Mouse (Mus musculus): ENCODE results near the gene Vangl1. TPM values are rescaled to one million over a fixed set of nuclear protein-coding genes. Genes with fewer than 3 reads are reported as not detected.

Vangl1 gene
- polyA plus RNA-seq, 1 experiment from 2014 or later: 19.2 TPM

DNA sequence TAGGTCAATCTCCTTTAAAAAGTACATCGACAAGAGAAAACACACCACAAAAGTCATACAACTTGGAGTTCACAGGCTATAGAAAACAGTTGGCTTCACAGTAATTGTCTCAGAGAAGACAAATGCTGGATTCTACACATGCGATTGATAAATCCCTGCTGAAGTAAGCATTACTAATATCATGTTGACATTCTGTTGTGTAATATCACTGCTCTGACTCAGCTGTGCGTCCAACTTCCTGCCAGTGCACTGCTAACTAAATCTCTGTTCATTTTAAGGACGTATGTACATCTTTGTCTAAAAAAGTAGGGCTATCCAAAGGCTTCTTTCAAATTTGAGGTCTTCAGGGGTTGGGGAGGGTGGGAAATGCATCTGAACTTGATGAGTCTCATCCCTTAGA lies 17.1 kb downstream of the Vangl1 start:
- WGBS: 30% methylated on average over 4 of the region's 4 CpGs

DNA sequence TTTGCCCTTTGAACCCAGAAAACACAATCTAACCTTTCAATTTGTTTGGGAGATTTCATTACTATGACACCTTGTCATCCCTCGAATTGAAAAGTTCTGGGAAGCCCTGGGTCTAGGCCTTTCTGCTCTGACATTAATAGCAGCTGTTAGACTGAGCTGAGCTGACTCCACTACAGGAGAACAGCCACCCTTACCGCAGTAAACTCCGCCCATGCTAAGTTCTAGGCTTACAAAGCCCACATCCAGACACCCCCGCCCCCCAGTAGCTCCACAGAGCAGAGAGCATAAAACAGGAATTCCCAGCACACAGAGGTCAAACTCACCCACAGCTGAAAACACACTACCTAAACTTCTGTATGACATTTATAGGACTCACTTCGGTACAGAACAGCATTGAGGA lies 19.8 kb downstream of the Vangl1 start:
- H3K9me3 ChIP-seq (replicated peaks): no peaks in the 10 kb centered on the region
- H3K27ac ChIP-seq (replicated peaks): no peak overlapping the region
- no peak overlapping the region for H3K4me2 ChIP-seq (replicated peaks)
- H3K27me3 ChIP-seq: no peaks in the 10 kb centered on the region
- peaks cover 7% of the 10 kb centered on the region; the same call in 1 of the 2 replicates for H3K4me1 ChIP-seq
- H3K4me3 ChIP-seq (replicated peaks): no peak overlapping the region
- 40% methylated on average over 5 of the region's 5 CpGs for WGBS
- no peak for ATAC-seq (ENCODE audit: insufficient number of reproducible peaks, low FRiP score, low TSS enrichment, low read depth)
- no peak overlapping the region for H3K9ac ChIP-seq
- H3K36me3 ChIP-seq: peaks cover 31% of the 10 kb centered on the region; the same call in 1 of the 2 replicates

More for the DNA sequence above, 17.1 kb downstream of the Vangl1 start:
- Histone ChIP-seq H3K9me3 (replicated peaks) (no peaks in the 10 kb centered on the region), H3K27ac (replicated peaks) (peak overlapping the region; percentile 34; the same call in 1 of the 2 replicates), H3K9ac (no peak overlapping the region), H3K36me3 (peaks cover 16% of the 10 kb centered on the region; the same call in 1 of the 2 replicates), H3K4me2 (replicated peaks) (no peak overlapping the region), H3K4me1 (peaks cover 7% of the 10 kb centered on the region; the same call in 1 of the 2 replicates), H3K4me3 (replicated peaks) (no peak overlapping the region), H3K27me3 (no peaks in the 10 kb centered on the region)
- no peak for ATAC-seq (ENCODE audit: insufficient number of reproducible peaks, low FRiP score, low TSS enrichment, low read depth)

DNA sequence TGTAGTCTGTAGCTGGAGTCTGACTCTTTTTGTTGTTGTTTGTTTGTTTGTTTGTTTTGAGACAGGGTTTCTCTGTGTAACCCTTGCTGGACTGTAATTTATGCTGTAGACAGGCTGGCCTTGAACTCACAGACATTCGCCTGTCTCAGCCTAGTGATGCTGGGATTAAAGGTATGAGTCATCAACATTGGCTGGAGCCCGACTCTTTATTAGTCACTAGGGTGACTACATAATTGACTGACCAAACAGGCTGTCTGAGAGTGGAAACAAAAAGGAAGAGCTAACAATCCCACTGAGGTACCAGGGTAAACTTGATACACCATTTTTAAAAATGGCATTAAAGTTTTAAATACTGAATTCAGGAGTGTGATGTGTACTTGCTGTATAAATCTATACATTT lies 21.9 kb downstream of the Vangl1 start:
- Histone ChIP-seq H3K27ac (replicated peaks) (no peak overlapping the region), H3K4me2 (replicated peaks) (no peak overlapping the region), H3K9ac (no peak overlapping the region), H3K27me3 (no peaks in the 10 kb centered on the region), H3K9me3 (replicated peaks) (no peaks in the 10 kb centered on the region), H3K36me3 (peaks cover 34% of the 10 kb centered on the region; the same call in 1 of the 2 replicates), H3K4me1 (no peaks in the 10 kb centered on the region), H3K4me3 (replicated peaks) (no peak overlapping the region)
- ATAC-seq (ENCODE audit: insufficient number of reproducible peaks, low FRiP score, low TSS enrichment, low read depth): no peak
- WGBS: 87% methylated on average over 2 of the region's 2 CpGs

DNA sequence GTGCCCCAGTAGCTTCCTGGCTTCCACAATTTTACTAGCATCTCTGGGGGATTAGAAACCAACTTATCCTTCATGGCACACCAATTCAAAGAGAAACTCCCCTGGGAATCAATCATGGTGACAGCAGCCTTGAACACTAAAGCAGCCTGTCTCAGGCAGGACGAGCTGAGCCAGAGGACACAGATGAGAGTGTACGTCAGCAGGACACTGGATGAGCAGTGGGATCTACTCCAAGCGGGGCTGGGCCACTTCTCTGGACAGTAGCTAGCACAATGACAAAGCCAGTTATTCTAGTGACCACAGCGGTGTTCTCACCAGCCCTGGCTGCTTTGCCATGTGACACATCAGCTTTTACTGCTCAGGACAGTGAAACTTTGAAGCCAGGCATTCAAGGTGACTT lies 23.3 kb downstream of the Vangl1 start:
- 94% methylated on average over 4 of the region's 4 CpGs for WGBS
- no peak for ATAC-seq (ENCODE audit: insufficient number of reproducible peaks, low FRiP score, low TSS enrichment, low read depth)
- H3K4me2 ChIP-seq (replicated peaks): no peak overlapping the region
- no peak overlapping the region for H3K27ac ChIP-seq (replicated peaks)
- H3K36me3 ChIP-seq: peaks cover 34% of the 10 kb centered on the region; the same call in 1 of the 2 replicates
- peaks cover 6% of the 10 kb centered on the region for H3K4me1 ChIP-seq
- H3K9ac ChIP-seq: no peak overlapping the region
- no peaks in the 10 kb centered on the region for H3K27me3 ChIP-seq
- H3K4me3 ChIP-seq (replicated peaks): no peak overlapping the region
- H3K9me3 ChIP-seq (replicated peaks): no peaks in the 10 kb centered on the region

DNA sequence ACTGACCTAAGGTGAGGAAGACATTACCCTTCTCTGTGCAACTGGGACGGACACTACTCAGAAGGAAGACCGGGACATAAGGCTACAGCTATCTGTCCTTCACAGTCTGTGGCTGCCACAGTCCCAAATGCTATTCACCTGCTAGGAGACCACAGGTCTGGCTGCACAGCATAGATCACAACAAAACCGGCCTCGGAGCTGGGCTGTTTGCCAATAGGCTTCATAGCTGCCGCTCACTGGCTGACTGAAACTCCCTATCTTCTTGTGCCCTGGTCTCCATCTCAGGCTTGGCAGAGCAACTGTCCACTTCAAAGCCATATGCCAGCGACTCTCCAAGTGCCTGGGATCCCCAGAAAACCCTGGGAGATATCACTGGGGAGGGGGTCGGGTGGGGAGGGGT lies 23.7 kb downstream of the Vangl1 start:
- peaks cover 10% of the 10 kb centered on the region for H3K4me1 ChIP-seq
- no peak overlapping the region for H3K27ac ChIP-seq (replicated peaks)
- H3K4me2 ChIP-seq (replicated peaks): no peak overlapping the region
- H3K9me3 ChIP-seq (replicated peaks): no peaks in the 10 kb centered on the region
- no peak overlapping the region for H3K4me3 ChIP-seq (replicated peaks)
- WGBS: 76% methylated on average over 7 of the region's 7 CpGs
- H3K9ac ChIP-seq: no peak overlapping the region
- ATAC-seq (ENCODE audit: insufficient number of reproducible peaks, low FRiP score, low TSS enrichment, low read depth): no peak
- H3K36me3 ChIP-seq: peaks cover 30% of the 10 kb centered on the region; the same call in 1 of the 2 replicates
- H3K27me3 ChIP-seq: no peaks in the 10 kb centered on the region

DNA sequence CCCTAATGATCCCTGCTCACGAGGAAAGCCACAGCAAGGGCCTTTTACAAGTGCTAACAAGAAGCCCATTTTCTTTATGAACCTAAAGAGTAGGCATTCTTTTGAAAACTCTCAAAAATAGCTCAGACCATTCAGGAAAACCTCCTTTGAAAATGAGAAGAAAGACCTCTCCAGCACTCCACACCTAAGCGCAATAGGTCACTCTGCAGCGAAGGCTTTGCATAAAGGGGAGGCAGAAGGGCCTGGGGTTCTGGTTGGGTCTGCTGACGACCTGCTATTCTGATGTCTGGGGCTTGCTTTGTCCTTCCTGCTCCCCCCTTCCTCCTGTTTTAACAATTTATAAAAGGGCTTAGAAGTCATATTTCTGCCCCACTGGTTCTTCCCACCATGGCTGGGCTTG lies 24.6 kb downstream of the Vangl1 start:
- Histone ChIP-seq H3K4me2 (replicated peaks) (no peak overlapping the region), H3K9me3 (replicated peaks) (no peaks in the 10 kb centered on the region), H3K27ac (replicated peaks) (no peak overlapping the region), H3K36me3 (peaks cover 29% of the 10 kb centered on the region; the same call in 1 of the 2 replicates), H3K27me3 (no peaks in the 10 kb centered on the region), H3K4me3 (replicated peaks) (no peak overlapping the region), H3K4me1 (peaks cover 18% of the 10 kb centered on the region), H3K9ac (no peak overlapping the region)
- no peak for ATAC-seq (ENCODE audit: insufficient number of reproducible peaks, low FRiP score, low TSS enrichment, low read depth)
- WGBS: 80% methylated on average over 4 of the region's 4 CpGs

DNA sequence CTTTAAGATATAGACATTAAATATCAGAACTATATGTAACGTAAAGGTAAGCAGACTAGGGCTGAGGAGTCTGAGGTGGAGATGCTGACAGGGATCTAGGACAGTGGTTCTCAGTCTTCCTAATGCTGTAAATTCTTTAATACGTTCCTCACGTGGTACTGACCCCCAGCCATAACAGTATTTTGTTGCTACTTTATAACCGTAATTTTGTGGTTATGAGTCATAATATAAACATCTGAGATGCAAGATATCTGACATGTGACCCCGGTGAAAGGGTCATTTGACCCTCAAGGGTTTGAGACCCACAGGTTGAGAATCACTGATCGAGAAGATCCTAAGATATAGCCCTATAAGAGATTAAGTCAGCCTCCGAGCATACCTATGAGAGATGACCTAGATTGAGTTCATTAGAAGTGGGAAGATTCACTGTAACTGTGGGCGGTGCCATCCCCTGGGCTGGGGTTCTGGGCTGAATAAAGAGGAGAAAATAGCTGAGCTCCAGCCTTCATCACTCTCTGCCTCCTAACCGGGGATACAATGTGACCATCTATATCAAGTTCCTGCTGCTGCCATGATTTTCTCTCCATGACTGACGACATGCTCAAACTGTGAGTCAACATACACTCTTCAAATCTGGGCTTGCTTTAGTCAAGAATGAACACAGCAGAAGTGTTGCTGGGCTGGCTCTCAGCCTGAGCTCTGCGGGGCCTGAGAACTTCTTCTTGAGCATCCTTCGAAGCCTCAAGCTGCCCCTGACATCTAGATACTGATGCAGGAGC lies 26.5 kb downstream of the Vangl1 start:
- H3K9me3 ChIP-seq (replicated peaks): no peaks in the 10 kb centered on the region
- H3K27me3 ChIP-seq: no peaks in the 10 kb centered on the region
- no peak overlapping the region for H3K4me3 ChIP-seq (replicated peaks)
- no peak overlapping the region for H3K9ac ChIP-seq
- WGBS: 89% methylated on average over 12 of the region's 12 CpGs
- no peak overlapping the region for H3K27ac ChIP-seq (replicated peaks)
- peaks cover 21% of the 10 kb centered on the region; the same call in 1 of the 2 replicates for H3K36me3 ChIP-seq
- H3K4me1 ChIP-seq: peaks cover 23% of the 10 kb centered on the region
- no peak overlapping the region for H3K4me2 ChIP-seq (replicated peaks)
- no peak for ATAC-seq (ENCODE audit: insufficient number of reproducible peaks, low FRiP score, low TSS enrichment, low read depth)

DNA sequence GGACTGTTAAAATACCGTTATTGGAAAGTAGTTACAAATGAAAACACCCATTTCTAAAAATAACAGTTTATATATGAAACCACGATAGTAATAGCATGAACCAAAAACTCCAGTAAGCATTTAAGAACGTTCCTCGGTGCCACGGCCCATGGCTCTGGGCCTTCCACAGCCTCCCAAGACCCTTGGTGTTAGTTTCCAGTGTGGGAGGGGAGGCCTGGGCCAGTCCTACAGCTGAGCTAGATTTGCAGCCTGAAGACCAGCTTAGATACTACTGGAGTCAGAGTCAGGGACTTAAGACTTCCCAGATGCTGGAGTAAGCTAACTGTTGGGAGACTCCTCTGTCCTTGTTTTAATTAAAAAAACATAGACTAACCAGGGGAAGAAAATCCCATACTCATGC lies 28.4 kb downstream of the Vangl1 start:
- Histone ChIP-seq H3K4me3 (replicated peaks) (no peak overlapping the region), H3K27ac (replicated peaks) (peak overlapping the region; percentile 69; the same call in 1 of the 2 replicates), H3K4me2 (replicated peaks) (no peak overlapping the region), H3K9ac (no peak overlapping the region), H3K4me1 (peaks cover 26% of the 10 kb centered on the region), H3K9me3 (replicated peaks) (no peaks in the 10 kb centered on the region), H3K36me3 (peaks cover 6% of the 10 kb centered on the region; the same call in 1 of the 2 replicates), H3K27me3 (no peaks in the 10 kb centered on the region)
- 45% methylated on average over 5 of the region's 5 CpGs for WGBS
- peak; percentile 61; the same call in 1 of the 2 replicates for ATAC-seq (ENCODE audit: insufficient number of reproducible peaks, low FRiP score, low TSS enrichment, low read depth)

DNA sequence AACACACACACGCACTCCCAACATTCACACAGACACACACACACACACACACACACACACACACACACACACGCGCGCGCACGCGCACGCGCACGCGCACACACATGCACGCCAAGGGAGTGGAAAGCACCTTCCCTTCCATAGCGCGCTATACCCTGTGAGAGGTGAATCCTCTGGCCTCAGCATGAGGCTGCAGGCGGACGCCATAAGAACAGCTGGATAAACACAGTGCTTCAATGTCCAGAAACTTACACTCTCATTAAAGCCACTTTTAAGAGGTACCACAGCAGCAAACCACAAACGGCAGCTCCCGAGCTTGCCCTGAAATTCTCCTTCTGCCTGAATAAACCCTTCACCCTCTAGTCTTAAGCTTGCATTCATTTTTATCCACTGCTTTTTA lies 28.8 kb downstream of the Vangl1 start:
- WGBS: 83% methylated on average over 18 of the region's 18 CpGs
- Histone ChIP-seq H3K36me3 (0 out of 2 replicates have a peak, but pooled peaks cover 3% of the 10 kb centered on the region), H3K4me2 (replicated peaks) (no peak overlapping the region), H3K27me3 (no peaks in the 10 kb centered on the region), H3K27ac (replicated peaks) (peak overlapping the region; percentile 69), H3K4me1 (peaks cover 30% of the 10 kb centered on the region), H3K9ac (no peak overlapping the region), H3K4me3 (replicated peaks) (no peak overlapping the region), H3K9me3 (replicated peaks) (no peaks in the 10 kb centered on the region)
- ATAC-seq (ENCODE audit: insufficient number of reproducible peaks, low FRiP score, low TSS enrichment, low read depth): peak; percentile 61; the same call in 1 of the 2 replicates

DNA sequence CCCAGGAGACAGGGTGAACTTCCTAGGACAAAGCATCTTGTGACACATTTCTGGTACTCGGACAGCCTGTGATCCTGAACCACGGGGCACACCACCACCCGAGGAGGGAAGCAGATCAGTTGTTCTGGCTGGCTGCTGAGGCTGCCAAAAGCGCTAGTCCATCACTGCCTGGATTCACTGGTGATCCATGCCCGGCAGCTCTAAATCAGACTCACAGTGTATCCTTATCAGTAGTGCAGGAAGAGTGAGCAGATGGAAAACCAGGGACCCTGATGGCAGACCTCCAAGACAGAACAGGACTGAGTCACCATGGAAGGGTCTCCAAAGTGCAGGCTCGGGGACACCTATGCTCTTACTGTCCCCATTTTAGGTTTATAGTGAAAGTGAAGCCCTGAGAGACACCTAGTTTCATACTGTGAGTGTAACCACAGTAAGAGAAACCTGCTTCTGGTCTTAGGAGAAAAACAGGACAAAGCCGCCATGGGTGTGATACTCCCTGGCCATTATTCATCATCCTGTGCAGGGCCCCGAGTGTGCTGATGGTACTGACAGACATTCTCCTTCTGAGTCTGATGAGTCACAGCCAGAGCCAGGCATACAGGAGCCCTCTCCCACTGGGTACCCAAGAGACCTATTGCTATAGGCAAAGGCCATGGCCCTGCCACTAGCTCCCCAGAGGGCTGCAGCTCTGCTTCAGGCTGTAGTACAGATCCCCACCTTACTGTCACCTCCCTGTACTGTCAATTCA lies 30.2 kb downstream of the Vangl1 start:
- WGBS: 75% methylated on average over 8 of the region's 8 CpGs
- ATAC-seq (ENCODE audit: insufficient number of reproducible peaks, low FRiP score, low TSS enrichment, low read depth): no peak
- H3K4me2 ChIP-seq (replicated peaks): no peak overlapping the region
- H3K9me3 ChIP-seq (replicated peaks): no peaks in the 10 kb centered on the region
- peaks cover 42% of the 10 kb centered on the region for H3K4me1 ChIP-seq
- no peak overlapping the region for H3K27ac ChIP-seq (replicated peaks)
- H3K36me3 ChIP-seq: 0 out of 2 replicates have a peak, but pooled peaks cover 3% of the 10 kb centered on the region
- H3K9ac ChIP-seq: no peak overlapping the region
- H3K27me3 ChIP-seq: no peaks in the 10 kb centered on the region
- H3K4me3 ChIP-seq (replicated peaks): no peak overlapping the region

DNA sequence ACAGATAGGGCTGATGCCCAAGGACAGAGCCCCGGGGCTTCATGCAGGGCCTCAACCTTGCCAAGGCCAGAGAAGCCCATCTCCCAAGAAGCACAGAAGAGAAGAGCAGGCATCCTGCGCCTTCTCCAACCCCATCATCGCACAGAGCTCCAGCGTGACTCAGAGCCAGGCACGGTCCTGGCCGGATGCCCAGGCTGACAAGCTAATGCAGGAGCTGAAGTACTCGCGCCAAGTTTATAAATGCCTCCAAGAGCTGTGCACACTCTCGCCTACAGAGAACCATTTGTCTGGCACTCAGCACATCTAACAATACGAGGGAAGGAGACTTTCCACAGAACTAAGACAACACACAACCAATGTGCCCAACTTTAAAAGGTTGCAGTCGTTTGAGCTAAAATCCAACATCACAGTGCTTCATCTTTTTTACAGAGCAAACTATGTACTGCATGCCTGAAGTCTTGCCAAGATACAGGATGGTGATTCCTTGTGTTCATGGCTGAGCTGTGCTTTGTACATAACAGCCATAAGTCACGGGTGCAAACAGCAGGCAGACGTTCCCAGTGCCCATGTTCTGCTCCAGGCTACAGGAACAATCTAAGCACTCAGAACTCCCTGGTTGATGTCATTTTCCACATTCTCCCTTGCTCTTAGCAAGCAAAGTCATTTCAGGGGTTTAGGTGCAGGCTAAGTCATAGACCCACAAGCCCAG lies 35.1 kb downstream of the Vangl1 start:
- H3K36me3 ChIP-seq: 0 out of 2 replicates have a peak, but pooled peaks cover 6% of the 10 kb centered on the region
- ATAC-seq (ENCODE audit: insufficient number of reproducible peaks, low FRiP score, low TSS enrichment, low read depth): peak; percentile 93
- H3K4me3 ChIP-seq (replicated peaks): no peak overlapping the region
- H3K27ac ChIP-seq (replicated peaks): peak overlapping the region; percentile 92
- 14% methylated on average over 13 of the region's 13 CpGs for whole genome bisulfite sequencing
- peaks cover 40% of the 10 kb centered on the region for H3K4me1 ChIP-seq
- no peaks in the 10 kb centered on the region for H3K9me3 ChIP-seq (replicated peaks)
- H3K27me3 ChIP-seq: no peaks in the 10 kb centered on the region
- no peak overlapping the region for H3K9ac ChIP-seq
- no peak overlapping the region for H3K4me2 ChIP-seq (replicated peaks)
